Mouse (Mus musculus): ENCODE results near the gene Sap30. TPM values are rescaled to one million over a fixed set of nuclear protein-coding genes. Genes with fewer than 3 reads are reported as not detected.

Gene Sap30
- polyA plus RNA-seq, 1 experiment from 2014 or later = 14.5 TPM

DNA sequence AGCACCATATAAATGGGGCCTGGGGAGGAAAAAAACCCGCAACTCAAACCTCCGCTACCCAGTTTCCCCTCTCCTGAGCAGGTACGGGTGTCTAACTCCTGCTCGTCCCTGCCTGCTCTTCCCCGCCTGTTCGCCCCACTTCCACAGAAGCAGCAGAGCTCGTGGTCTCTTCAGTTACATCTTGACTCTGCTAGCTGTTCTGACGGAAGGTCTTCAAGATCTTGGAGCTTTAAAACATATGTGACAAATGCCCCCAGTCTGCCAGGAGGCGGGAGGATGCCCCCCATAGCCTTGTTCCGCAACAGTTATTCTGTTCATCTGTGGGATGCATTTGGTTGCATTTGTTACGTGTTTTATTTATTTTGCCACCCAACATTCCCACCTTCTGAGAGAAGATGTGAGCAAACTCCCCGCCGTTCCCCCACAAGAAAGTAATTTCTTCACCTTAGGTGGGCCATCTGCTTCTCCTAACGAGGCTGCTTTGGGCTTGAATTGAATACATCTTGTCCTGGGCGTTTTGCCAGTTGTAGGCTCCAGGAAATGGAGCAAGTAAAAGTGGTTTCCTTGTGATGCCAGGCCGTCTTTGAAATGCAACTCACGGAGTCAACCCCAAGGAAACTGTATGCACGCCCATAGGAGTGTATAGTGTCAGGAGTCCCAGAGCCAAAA is 51.8 kb downstream of the Sap30 start:
- no peaks in the 10 kb centered on the region for H3K4me1 ChIP-seq (replicated peaks)
- H3K27ac ChIP-seq = no peak overlapping the region
- H3K36me3 ChIP-seq = no peaks in the 10 kb centered on the region
- H3K27me3 ChIP-seq = no peaks in the 10 kb centered on the region
- no peak overlapping the region for H3K9ac ChIP-seq
- no peak overlapping the region for H3K4me2 ChIP-seq
- H3K4me3 ChIP-seq (replicated peaks) = no peak overlapping the region
- no peaks in the 10 kb centered on the region for H3K9me3 ChIP-seq (replicated peaks)
- DNase-seq (no peak), ATAC-seq (ENCODE audit: low read depth) (no peak)
- 51% methylated on average over 18 of the region's 18 CpGs for WGBS (ENCODE audit: insufficient replicate concordance)

DNA sequence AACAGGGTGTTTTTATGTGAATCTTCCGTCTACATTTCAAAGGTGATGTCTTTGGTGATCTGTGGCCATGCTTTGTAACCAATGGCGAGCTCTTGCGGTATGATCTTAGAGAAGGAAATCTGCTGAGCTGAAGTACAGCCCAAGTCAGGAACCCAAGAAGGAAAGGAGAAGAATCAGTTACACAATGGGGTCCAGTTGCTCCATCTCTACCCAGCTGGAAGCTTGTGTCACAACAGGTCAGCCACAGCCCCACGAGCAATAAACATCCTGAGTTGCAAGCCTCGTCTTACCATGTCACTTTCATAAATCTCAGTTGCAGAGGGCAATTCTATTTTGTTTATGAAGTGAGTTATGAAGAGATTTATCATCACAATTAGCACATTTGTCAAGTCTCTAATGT is 54.9 kb downstream of the Sap30 start:
- ATAC-seq (ENCODE audit: low read depth) (no peak), DNase-seq (no peak)
- no peak overlapping the region for H3K27ac ChIP-seq
- H3K9ac ChIP-seq = no peak overlapping the region
- no peaks in the 10 kb centered on the region for H3K27me3 ChIP-seq
- H3K4me1 ChIP-seq (replicated peaks) = no peaks in the 10 kb centered on the region
- no peak overlapping the region for H3K4me2 ChIP-seq
- no peaks in the 10 kb centered on the region for H3K36me3 ChIP-seq
- H3K4me3 ChIP-seq (replicated peaks) = no peak overlapping the region
- WGBS (ENCODE audit: insufficient replicate concordance) = 62% methylated on average over 5 of the region's 5 CpGs
- no peaks in the 10 kb centered on the region for H3K9me3 ChIP-seq (replicated peaks)

Other genes with a start within 250 kb of the Sap30 start
- gene Hand2, start 166.9 kb downstream of the Sap30 start, polyA plus RNA-seq (2015; fragmentation: Nextera tagmentation; extraction: Ambion mirVana) = 0.79 and 0.81 TPM in 2 replicates
- gene Scrg1, start 31.9 kb downstream of the Sap30 start, polyA plus RNA-seq (2015; fragmentation: Nextera tagmentation; extraction: Ambion mirVana) = 0.15 TPM in 1 of 2 replicates, not detected in the other
- 404 and 474 TPM in 2 replicates for gene Hmgb2, start 24.0 kb upstream of the Sap30 start, polyA plus RNA-seq (2015; fragmentation: Nextera tagmentation; extraction: Ambion mirVana)
- 6.4 and 8.5 TPM in 2 replicates for gene Galnt7, start 165.2 kb upstream of the Sap30 start, polyA plus RNA-seq (2015; fragmentation: Nextera tagmentation; extraction: Ambion mirVana)